Mouse (Mus musculus) embryonic facial prominence, embryonic 10.5 days (tissue): Measurements from ENCODE around the gene Alyref. TPM values are rescaled to one million over a fixed set of nuclear protein-coding genes. Genes with fewer than 3 reads are reported as not detected.

Source experiments
- DNase-seq: peaks from one replicate; pipeline ENCODE4 v3.0.0-alpha.2; 2017; ENCODE audit warnings: low spot score
- H3K27ac ChIP-seq: fragments of 300-500 bp; sonication (generic); replicated peaks from 2 replicates; pipeline ENCODE4 v1.5.1; 2016; ENCODE audit warnings: mild to moderate bottlenecking
- H3K27me3 ChIP-seq: fragments of 300-500 bp; sonication (generic); replicated peaks from 2 replicates; pipeline ENCODE4 v1.6.1; 2016; ENCODE audit warnings: low read depth, mild to moderate bottlenecking; ENCODE audit not compliant: poor library complexity, severe bottlenecking
- H3K36me3 ChIP-seq: fragments of 300-500 bp; sonication (generic); replicated peaks from 2 replicates; pipeline ENCODE4 v1.6.1; 2016; ENCODE audit warnings: mild to moderate bottlenecking, moderate library complexity
- H3K4me1 ChIP-seq: fragments of 300-500 bp; sonication (generic); 2 replicates; pipeline ENCODE4 v1.6.1; 2016
- H3K4me3 ChIP-seq: fragments of 300-500 bp; sonication (generic); 2 replicates; pipeline ENCODE4 v1.5.1; 2016; ENCODE audit warnings: mild to moderate bottlenecking, moderate library complexity
- H3K9me3 ChIP-seq: fragments of 300-500 bp; sonication (generic); 2 replicates; pipeline ENCODE4 v1.6.1; 2016; ENCODE audit warnings: mild to moderate bottlenecking
- WGBS: fragments of 180-500 bp; shearing (Covaris S2); methylation state at CpG from one replicate; pipeline ENCODE4 v1.1.7; 2016; 5-methylcytosine and 5-hydroxymethylcytosine counted together
- polyA plus RNA-seq: library from polyadenylated mRNA; unstranded; fragments of >200 nt; fragmentation: Nextera tagmentation; extraction: Ambion mirVana; gene quantifications from 2 replicates; pipeline ENCODE4 v1.2.1, GENCODE M21; 2016

Alyref gene
- polyA plus RNA-seq, 1 experiment from 2014 or later, result 620 TPM

DNA sequence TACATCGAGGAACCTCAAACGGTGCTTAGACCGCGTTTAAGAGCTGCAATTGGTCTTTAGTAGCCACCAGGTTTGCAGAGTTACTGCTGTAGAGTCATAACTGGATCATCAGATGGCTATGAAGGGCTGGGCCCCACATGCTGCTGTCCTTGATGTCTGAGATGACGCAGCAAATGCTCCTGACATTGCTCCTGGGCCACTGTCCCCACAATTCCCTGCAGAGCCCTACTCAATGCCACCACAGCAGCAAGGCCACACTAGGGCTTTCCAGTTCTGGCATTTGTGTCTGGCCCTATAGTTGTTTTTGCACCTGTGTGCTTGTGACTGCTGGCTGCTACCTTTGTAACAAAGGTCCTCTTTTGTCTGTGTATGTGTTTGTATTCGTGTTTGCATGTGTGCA lies 24.6 kb upstream of the Alyref start:
- Histone ChIP-seq H3K27ac (no peak overlapping the region), H3K4me3 (no peak overlapping the region), H3K27me3 (no peaks in the 10 kb centered on the region), H3K9me3 (no peaks in the 10 kb centered on the region), H3K4me1 (peaks cover 28% of the 10 kb centered on the region), H3K36me3 (peaks cover 79% of the 10 kb centered on the region)
- WGBS, result 93% methylated on average over 6 of the region's 6 CpGs
- no peak for DNase-seq

DNA sequence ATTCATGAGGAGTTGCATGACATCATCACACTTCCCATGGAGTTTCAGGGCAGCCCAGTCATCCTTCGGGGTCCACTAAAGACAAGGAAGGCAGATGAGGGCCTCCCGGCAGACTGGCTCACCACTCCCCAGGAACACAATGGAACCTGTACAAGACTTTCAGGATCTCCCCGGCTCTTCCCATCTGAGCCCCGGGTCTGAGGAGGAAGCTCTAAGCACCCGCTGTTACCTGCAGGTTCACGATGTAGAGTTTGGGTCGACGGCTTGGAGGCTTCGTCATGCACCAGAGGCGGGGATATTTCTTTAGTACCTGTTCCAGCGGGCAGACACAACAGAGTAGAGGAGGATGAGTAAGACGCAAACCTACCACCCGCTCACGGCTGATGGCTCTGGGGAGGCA lies 22.0 kb upstream of the Alyref start:
- Histone ChIP-seq H3K4me1 (peaks cover 42% of the 10 kb centered on the region), H3K27me3 (no peaks in the 10 kb centered on the region), H3K36me3 (peaks cover 65% of the 10 kb centered on the region), H3K27ac (no peak overlapping the region), H3K4me3 (no peak overlapping the region; the same call in 1 of the 2 replicates), H3K9me3 (no peaks in the 10 kb centered on the region)
- DNase-seq, result no peak
- 92% methylated on average over 14 of the region's 14 CpGs for WGBS

DNA sequence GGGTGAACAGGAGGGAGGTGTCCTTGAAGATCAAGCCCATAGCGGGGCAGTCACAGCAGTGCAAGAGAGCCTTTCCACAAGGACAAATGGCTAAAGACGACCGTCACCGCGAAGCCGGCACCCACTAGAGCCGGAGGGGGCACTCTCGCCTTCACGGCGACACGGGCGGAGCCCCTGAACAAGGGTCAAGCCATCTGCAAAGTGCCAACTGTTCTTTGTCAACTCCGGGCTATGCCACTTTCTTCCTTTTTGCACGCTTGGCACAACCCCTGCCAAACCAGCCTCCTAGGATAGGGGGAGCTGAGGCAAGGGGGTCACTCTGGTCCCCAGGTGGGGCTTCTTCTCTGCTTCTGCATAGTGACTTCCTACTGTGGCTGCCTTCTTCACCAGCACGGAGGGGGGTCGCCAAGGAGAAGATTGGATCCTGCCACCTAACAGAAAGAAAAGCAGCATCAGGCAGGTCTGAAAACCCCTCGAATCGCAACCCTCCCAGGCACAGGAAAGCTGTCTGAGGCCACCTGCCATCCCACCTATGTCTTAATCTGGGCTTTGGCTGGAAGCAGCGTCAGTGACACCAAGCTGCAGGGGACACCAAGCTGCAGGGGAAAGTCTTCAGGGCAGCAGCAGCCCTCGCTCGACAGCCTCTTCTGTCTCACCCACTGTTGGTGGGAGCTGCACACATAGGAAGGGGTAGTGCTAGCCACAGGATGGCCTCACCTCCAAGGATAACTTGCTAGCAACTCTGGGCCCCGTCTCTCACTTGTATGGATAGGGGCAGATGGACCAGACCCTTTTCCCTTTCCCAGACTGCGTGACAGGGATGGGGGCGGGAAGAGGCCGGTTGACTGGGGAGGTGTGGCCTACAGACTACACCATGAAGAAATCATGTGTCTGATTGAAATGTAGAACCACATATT lies 20.7 kb upstream of the Alyref start:
- H3K4me3 ChIP-seq, result peak overlapping the region; percentile 79
- H3K36me3 ChIP-seq, result peaks cover 76% of the 10 kb centered on the region

GRCm38 (mm10) chr11:120617519-120618112 lies 19.5 kb upstream of the Alyref start, which contains the start of gene Pcyt2:
Gene Pcyt2, minus strand, starts transcription at chr11:120617936.
- under 1% methylated on average over 56 of the region's 56 CpGs for WGBS
- peak; percentile 94 for DNase-seq
- Histone ChIP-seq H3K4me3 (peak within 1 kb of the TSS; percentile 79), H3K27me3 (no peaks in the 10 kb centered on the region), H3K4me1 (peaks cover 30% of the 10 kb centered on the region), H3K36me3 (peaks cover 80% of the 10 kb centered on the region), H3K9me3 (no peaks in the 10 kb centered on the region), H3K27ac (peak within 1 kb of the TSS; percentile 83)

More for the DNA sequence above, 20.7 kb upstream of the Alyref start:
- 94% methylated on average over 25 of the region's 25 CpGs for WGBS
- Histone ChIP-seq H3K27ac (peak overlapping the region; percentile 83), H3K4me1 (peaks cover 33% of the 10 kb centered on the region), H3K9me3 (no peaks in the 10 kb centered on the region), H3K27me3 (no peaks in the 10 kb centered on the region)
- DNase-seq, result no peak

DNA sequence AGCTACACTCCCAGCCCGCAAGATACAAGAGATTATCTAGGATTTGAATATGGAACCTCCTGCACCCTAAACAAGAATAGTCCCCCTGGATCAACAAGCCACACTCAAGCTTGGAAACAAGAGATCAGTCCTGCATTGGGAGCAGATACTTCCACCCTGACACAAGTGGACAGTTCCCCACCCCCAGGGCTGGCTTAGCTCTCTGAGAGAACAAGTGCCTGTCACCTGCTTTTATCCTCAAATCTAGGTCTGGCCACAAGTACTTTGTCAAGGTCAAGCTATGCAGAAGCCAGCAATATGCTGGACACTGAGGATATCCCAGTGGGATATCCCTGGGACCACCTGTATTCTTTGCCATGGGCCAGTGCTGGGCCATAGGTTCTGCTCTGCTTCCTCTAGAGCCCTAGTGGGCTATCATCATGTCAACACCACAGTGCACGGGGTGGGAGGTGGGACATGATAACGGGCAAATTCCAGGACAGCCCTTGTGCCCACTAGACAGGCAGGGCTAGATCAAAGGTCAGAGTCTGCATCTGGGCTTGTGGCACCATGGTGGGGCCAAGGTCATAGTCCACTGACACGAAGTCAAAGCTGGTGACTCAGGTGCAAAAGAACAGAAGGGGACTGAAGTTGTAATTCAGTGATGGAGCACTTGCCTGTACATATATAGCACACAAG lies 18.6 kb upstream of the Alyref start:
- WGBS, result 49% methylated on average over 4 of the region's 4 CpGs
- Histone ChIP-seq H3K27ac (peak overlapping the region; percentile 83), H3K9me3 (no peaks in the 10 kb centered on the region), H3K4me1 (peaks cover 30% of the 10 kb centered on the region), H3K27me3 (no peaks in the 10 kb centered on the region), H3K4me3 (peak overlapping the region; percentile 79), H3K36me3 (peaks cover 80% of the 10 kb centered on the region)
- no peak for DNase-seq

GRCm38 (mm10) chr11:120615606-120616203 lies 17.5 kb upstream of the Alyref start:
- H3K4me1 ChIP-seq, result peaks cover 30% of the 10 kb centered on the region
- 92% methylated on average over 11 of the region's 11 CpGs for WGBS
- DNase-seq, result no peak
- no peaks in the 10 kb centered on the region for H3K9me3 ChIP-seq
- H3K27ac ChIP-seq, result no peak overlapping the region
- H3K36me3 ChIP-seq, result peaks cover 80% of the 10 kb centered on the region
- H3K4me3 ChIP-seq, result peak overlapping the region; percentile 79; the same call in 1 of the 2 replicates
- H3K27me3 ChIP-seq, result no peaks in the 10 kb centered on the region

DNA sequence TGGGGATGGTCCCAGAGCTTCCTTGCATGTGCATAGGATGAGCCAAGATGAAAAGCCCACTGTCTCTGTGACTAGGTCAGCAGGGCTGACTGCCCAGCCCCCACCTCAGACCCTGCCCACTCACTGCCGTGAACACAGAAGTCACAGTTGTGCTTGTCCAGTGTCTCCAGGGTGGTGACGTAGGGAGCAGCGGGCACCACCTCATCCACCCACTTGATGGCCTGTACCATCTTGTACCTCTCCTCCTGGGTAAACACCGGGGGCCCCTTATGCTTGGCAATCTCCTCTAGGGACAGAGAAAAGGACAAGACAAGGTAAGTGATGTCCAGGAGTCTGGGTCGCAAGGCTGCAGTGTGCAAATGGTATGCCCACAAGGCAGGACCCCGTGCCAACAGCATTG lies 17.0 kb upstream of the Alyref start:
- WGBS, result 93% methylated on average over 6 of the region's 6 CpGs
- Histone ChIP-seq H3K4me1 (peaks cover 30% of the 10 kb centered on the region), H3K27me3 (no peaks in the 10 kb centered on the region), H3K9me3 (no peaks in the 10 kb centered on the region), H3K36me3 (peaks cover 80% of the 10 kb centered on the region), H3K27ac (no peak overlapping the region), H3K4me3 (0 out of 2 replicates have a peak overlapping the region, but pooled peaks have one; percentile 0)
- no peak for DNase-seq

DNA sequence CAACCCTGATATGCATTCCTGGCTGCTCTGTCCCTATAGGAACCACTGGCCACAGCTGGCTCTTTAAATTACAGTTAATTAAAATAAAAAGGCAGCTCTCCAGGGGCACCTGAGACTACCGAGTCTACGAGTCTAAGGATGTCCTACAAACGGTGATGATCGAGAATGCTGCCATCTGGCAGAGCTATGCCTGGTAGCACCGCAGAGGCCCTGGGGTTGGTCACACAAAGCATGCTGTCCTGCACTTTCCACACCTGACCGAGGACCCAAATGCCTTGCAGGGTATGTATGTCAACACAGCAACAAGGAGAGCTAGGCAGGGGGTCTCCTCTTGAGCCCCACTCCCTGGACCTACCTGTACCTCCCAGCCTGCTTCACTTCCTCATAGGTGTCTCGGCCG lies 15.8 kb upstream of the Alyref start:
- Histone ChIP-seq H3K27ac (no peak overlapping the region), H3K27me3 (peaks cover 11% of the 10 kb centered on the region), H3K36me3 (peaks cover 80% of the 10 kb centered on the region), H3K9me3 (no peaks in the 10 kb centered on the region), H3K4me1 (peaks cover 36% of the 10 kb centered on the region), H3K4me3 (no peak overlapping the region)
- DNase-seq, result no peak
- WGBS, result 87% methylated on average over 8 of the region's 8 CpGs

GRCm38 (mm10) chr11:120613481-120613972 lies 15.4 kb upstream of the Alyref start:
- Histone ChIP-seq H3K4me3 (no peak overlapping the region), H3K27me3 (peaks cover 15% of the 10 kb centered on the region), H3K36me3 (peaks cover 77% of the 10 kb centered on the region), H3K27ac (no peak overlapping the region), H3K9me3 (no peaks in the 10 kb centered on the region), H3K4me1 (peaks cover 41% of the 10 kb centered on the region)
- DNase-seq, result no peak
- 88% methylated on average over 10 of the region's 10 CpGs for WGBS

- 52% methylated on average over 6 of the region's 6 CpGs for WGBS
- Histone ChIP-seq H3K4me3 (peak overlapping the region; percentile 23; the same call in 1 of the 2 replicates), H3K4me1 (peaks cover 41% of the 10 kb centered on the region), H3K27me3 (peaks cover 23% of the 10 kb centered on the region), H3K36me3 (peaks cover 69% of the 10 kb centered on the region), H3K9me3 (no peaks in the 10 kb centered on the region), H3K27ac (no peak overlapping the region)
- DNase-seq, result peak; percentile 79
Observed at GRCm38 (mm10) chr11:120612763-120613162, 14.6 kb upstream of the Alyref start.

DNA sequence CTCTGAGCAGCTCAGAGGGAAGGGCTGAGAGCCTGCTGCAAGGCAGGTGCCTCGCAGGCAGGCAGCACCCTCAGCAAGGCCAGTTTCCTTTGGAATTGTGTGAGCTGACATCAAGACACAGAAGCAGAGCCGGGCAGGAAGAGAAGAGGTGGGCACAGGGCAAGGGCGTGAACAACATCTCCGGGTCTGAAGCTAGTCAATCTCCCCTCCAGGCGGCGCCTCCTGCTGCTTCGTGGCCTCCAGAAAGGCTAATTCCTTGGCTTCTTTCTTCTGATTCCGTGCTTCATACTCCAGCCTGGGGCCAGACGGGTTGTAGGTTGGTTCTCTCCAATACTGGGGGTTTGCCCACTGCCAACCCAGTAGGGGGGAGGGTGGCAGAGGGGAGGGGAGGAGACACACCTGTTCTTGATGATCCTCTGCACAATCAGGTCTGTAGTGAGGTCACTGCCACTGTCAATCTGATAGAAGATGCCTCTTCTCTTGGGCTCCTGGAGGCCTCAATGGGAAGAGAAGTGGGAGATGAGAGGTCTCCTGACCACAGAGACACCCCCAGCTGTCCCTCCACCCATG lies 12.4 kb upstream of the Alyref start:
- no peak overlapping the region for H3K4me3 ChIP-seq
- peaks cover 29% of the 10 kb centered on the region for H3K4me1 ChIP-seq
- peaks cover 83% of the 10 kb centered on the region for H3K36me3 ChIP-seq
- no peak for DNase-seq
- no peaks in the 10 kb centered on the region for H3K9me3 ChIP-seq
- peaks cover 40% of the 10 kb centered on the region for H3K27me3 ChIP-seq
- H3K27ac ChIP-seq, result no peak overlapping the region
- 85% methylated on average over 9 of the region's 9 CpGs for WGBS
